In genomic region chr13:23433801-23434200, GRCm38 (mm10) we compare ENCODE assay signal across 12 mouse cellular contexts. TPM values are rescaled to one million over a fixed set of nuclear protein-coding genes. Genes with fewer than 3 reads are reported as not detected.
A peak's percentile ranks its signal among the peaks of the same experiment; 100 is the strongest.
DNase-seq lines count a peak whose midpoint lies in the region; ATAC-seq and TF ChIP-seq lines count a peak whose summit lies in the region.
"Had no signal": no experiment of that assay in that cellular context is flagged by ENCODE, and none has a peak within 500 bp of the region (broad histone marks: within the 10 kb centered on the region; RNA-seq: fewer than 3 reads in every experiment).

No protein-coding gene starts in this region.

- TF ChIP-seq RAD21 in CH12.LX (IDR thresholded peaks at IDR 0.05; ENCODE audit: low read depth, low read length) (no peak), MEL (IDR thresholded peaks at IDR 0.05; ENCODE audit: low read depth, low read length) (no peak)

- TF ChIP-seq POLR2A in CH12.LX (IDR thresholded peaks at IDR 0.05; ENCODE audit: low read depth, low read length) (no peak), MEL (IDR thresholded peaks at IDR 0.05; ENCODE audit: control insufficient read depth in 1 of 2, insufficient read depth in 1 of 2, low read depth in 1 of 2, low read length in 2 of 2, poor library complexity in 1 of 2) (no peak)

- H3K27me3 ChIP-seq in intestine, postnatal 0 days (replicated peaks; ENCODE audit: control insufficient read depth, insufficient read depth, low read length), result no peaks in the 10 kb centered on the region
- H3K27me3 ChIP-seq in intestine, embryonic 15.5 days (replicated peaks), result no peaks in the 10 kb centered on the region
- H3K27me3 ChIP-seq in CH12.LX (replicated peaks) (no peaks in the 10 kb centered on the region), MEL (ENCODE audit: control insufficient read depth in 1 of 2, insufficient read depth in 2 of 2, low read length in 2 of 2) (no peaks in the 10 kb centered on the region)
- no peaks in the 10 kb centered on the region for H3K27me3 ChIP-seq in limb, embryonic 12.5 days
- H3K27me3 ChIP-seq: midbrain, embryonic 12.5 days; Patski had no signal

- WGBS in intestine, postnatal 0 days, result 65% methylated on average over 5 of the region's 5 CpGs
- 64% methylated on average over 5 of the region's 5 CpGs for WGBS in intestine, embryonic 15.5 days
- WGBS in limb, embryonic 12.5 days, result 58% methylated on average over 5 of the region's 5 CpGs

- no peaks in the 10 kb centered on the region for H3K36me3 ChIP-seq in intestine, postnatal 0 days (ENCODE audit: control insufficient read depth, insufficient read depth)
- H3K36me3 ChIP-seq in intestine, embryonic 15.5 days, result no peaks in the 10 kb centered on the region
- H3K36me3 ChIP-seq in CH12.LX (replicated peaks in 1 of 2; ENCODE audit: control insufficient read depth in 1 of 2, insufficient read depth in 1 of 2, low read length in 1 of 2) (no peaks in the 10 kb centered on the region), MEL (ENCODE audit: control insufficient read depth in 1 of 2, insufficient read depth in 2 of 2, low read length in 2 of 2) (peaks cover 0 to 4% of the 10 kb centered on the region in 2 experiments; a peak in 1 of 4 replicates)
- H3K36me3 ChIP-seq in limb, embryonic 12.5 days, result no peaks in the 10 kb centered on the region
- H3K36me3 ChIP-seq: midbrain, embryonic 12.5 days had no signal

- H3K79me2 ChIP-seq in CH12.LX (replicated peaks; ENCODE audit: control insufficient read depth, extremely low read depth, insufficient read depth, poor library complexity, severe bottlenecking), result peaks cover 3% of the 10 kb centered on the region; the same call in 1 of the 2 replicates
- no peaks in the 10 kb centered on the region; the same call in 1 of the 2 replicates for H3K79me2 ChIP-seq in MEL (ENCODE audit: control insufficient read depth, insufficient read depth, low read length, poor library complexity)

- DNase-seq in CH12.LX (ENCODE audit: extremely low read depth), result no peak
- peak; percentile 54 for DNase-seq in MEL (ENCODE audit: low read depth, low spot score)
- DNase-seq in cerebellum, adult 8-10 months, result no peak
- no peak for DNase-seq in thymus, postnatal 4 days
- DNase-seq: cerebellum, postnatal 10 days; kidney, adult 18-20 months had no signal

- TF ChIP-seq EP300 in CH12.LX (IDR thresholded peaks at IDR 0.05; ENCODE audit: low read length), result no peak
- no peak for TF ChIP-seq EP300 in MEL (IDR thresholded peaks at IDR 0.05; ENCODE audit: low read depth in 1 of 2, low read length in 2 of 2)

- no peak overlapping the region for H3K9ac ChIP-seq in intestine, postnatal 0 days (ENCODE audit: low read depth, low read length)
- H3K9ac ChIP-seq in intestine, embryonic 15.5 days, result no peak overlapping the region
- peak overlapping the region; percentile 71 for H3K9ac ChIP-seq in CH12.LX (ENCODE audit: insufficient read depth, low read depth)
- H3K9ac ChIP-seq in MEL (ENCODE audit: control insufficient read depth, low read depth, low read length, poor library complexity, severe bottlenecking), result peak overlapping the region; percentile 70
- no peak overlapping the region for H3K9ac ChIP-seq in limb, embryonic 12.5 days (replicated peaks)
- H3K9ac ChIP-seq: midbrain, embryonic 12.5 days had no signal

- H3K4me2 ChIP-seq in intestine, postnatal 0 days (replicated peaks; ENCODE audit: low read depth), result peak overlapping the region; percentile 71; the same call in 1 of the 2 replicates
- H3K4me2 ChIP-seq in intestine, embryonic 15.5 days (replicated peaks), result no peak overlapping the region
- H3K4me2 ChIP-seq in CH12.LX (ENCODE audit: insufficient read depth, low read depth, poor library complexity, severe bottlenecking), result peak overlapping the region; percentile 100
- peak overlapping the region; percentile 26 for H3K4me2 ChIP-seq in limb, embryonic 12.5 days

- TF ChIP-seq CTCF in intestine, postnatal 0 days (IDR thresholded peaks at IDR 0.05; ENCODE audit: low read depth), result no peak
- TF ChIP-seq CTCF in CH12.LX (conservative IDR thresholded peaks at IDR 0.05 in 1 of 2, IDR thresholded peaks at IDR 0.05 in 1 of 2; ENCODE audit: low read depth in 2 of 2, low read length in 2 of 2) (no peak), MEL (IDR thresholded peaks at IDR 0.05 in 2 of 3, conservative IDR thresholded peaks at IDR 0.05 in 1 of 3; ENCODE audit: control insufficient read depth in 1 of 3, insufficient read depth in 1 of 3, low read depth in 2 of 3, low read length in 3 of 3, poor library complexity in 1 of 3, severe bottlenecking in 1 of 3) (no peak)

- no peak for ATAC-seq in intestine, postnatal 0 days
- ATAC-seq in intestine, embryonic 15.5 days, result no peak
- no peak for ATAC-seq in limb, embryonic 12.5 days (ENCODE audit: insufficient number of reproducible peaks, insufficient read depth, low FRiP score, low TSS enrichment, low read depth)
- ATAC-seq: Patski had no signal

- in situ Hi-C loops in CH12.LX (cut with MboI; ENCODE audit: low pct_ligation_motif_present, low pct_unique_long_range_greater_than_20kb, low sequenced_read_pairs), result loop anchor here (5.0 to 25.0 kb wide), 4 partner anchors 88 to 1572 kb away; partner anchors contain the start of gene Zfp184

- no peaks in the 10 kb centered on the region for H3K4me1 ChIP-seq in intestine, postnatal 0 days (replicated peaks; ENCODE audit: control insufficient read depth, insufficient read depth, low read length)
- 0 out of 2 replicates have a peak, but pooled peaks cover 2% of the 10 kb centered on the region for H3K4me1 ChIP-seq in intestine, embryonic 15.5 days (replicated peaks)
- peaks cover 0 to 9% of the 10 kb centered on the region in 2 experiments; a peak in 2 of 4 replicates for H3K4me1 ChIP-seq in CH12.LX (ENCODE audit: control insufficient read depth in 1 of 2, insufficient read depth in 2 of 2)
- no peaks in the 10 kb centered on the region; a peak in 2 of 4 replicates for H3K4me1 ChIP-seq in MEL (ENCODE audit: control insufficient read depth in 1 of 2, insufficient read depth in 2 of 2, low read length in 2 of 2)
- H3K4me1 ChIP-seq in limb, embryonic 12.5 days (replicated peaks), result peaks cover 15% of the 10 kb centered on the region; the same call in 1 of the 2 replicates

- H3K9me3 ChIP-seq in intestine, postnatal 0 days (ENCODE audit: control insufficient read depth), result no peaks in the 10 kb centered on the region
- H3K9me3 ChIP-seq in intestine, embryonic 15.5 days, result no peaks in the 10 kb centered on the region
- no peaks in the 10 kb centered on the region for H3K9me3 ChIP-seq in CH12.LX (replicated peaks; ENCODE audit: low read length)
- no peaks in the 10 kb centered on the region for H3K9me3 ChIP-seq in MEL (replicated peaks; ENCODE audit: insufficient read depth, low read length)
- no peaks in the 10 kb centered on the region for H3K9me3 ChIP-seq in limb, embryonic 12.5 days
- H3K9me3 ChIP-seq: midbrain, embryonic 12.5 days had no signal

- H3K27ac ChIP-seq in intestine, postnatal 0 days (ENCODE audit: low read depth, low read length), result no peak overlapping the region
- H3K27ac ChIP-seq in intestine, embryonic 15.5 days, result no peak overlapping the region
- H3K27ac ChIP-seq in CH12.LX (ENCODE audit: insufficient read depth, low read depth), result no peak overlapping the region
- no peak overlapping the region for H3K27ac ChIP-seq in MEL (ENCODE audit: control insufficient read depth, low read depth, low read length)
- H3K27ac ChIP-seq in limb, embryonic 12.5 days, result no peak overlapping the region

- H3K4me3 ChIP-seq in intestine, postnatal 0 days (ENCODE audit: low read depth, low read length), result no peak overlapping the region
- no peak overlapping the region for H3K4me3 ChIP-seq in intestine, embryonic 15.5 days (replicated peaks)
- peak overlapping the region; percentile 44 to 59 (median 46) for H3K4me3 ChIP-seq in CH12.LX (replicated peaks in 1 of 3; ENCODE audit: low read depth in 2 of 3, low read length in 2 of 3, poor library complexity in 1 of 3)
- peak overlapping the region; percentile 62 to 65 for H3K4me3 ChIP-seq in MEL (ENCODE audit: control insufficient read depth in 1 of 2, insufficient read depth in 1 of 2, low read depth in 2 of 2, low read length in 2 of 2)
- no peak overlapping the region for H3K4me3 ChIP-seq in limb, embryonic 12.5 days (replicated peaks)

- dilution Hi-C loops in CH12.LX (cut with MboI; ENCODE audit: extremely low pct_ligation_motif_present, extremely low pct_unique_long_range_greater_than_20kb, low sequenced_read_pairs), result no loop called here

RNA-seq across cellular contexts. Expression of gene Abt1, which starts 10.1 kb away (rescaled TPM):
- polyA plus RNA-seq in intestine, postnatal 0 days (2015; fragmentation: Nextera tagmentation; extraction: Ambion mirVana), result 5.1 and 5.6 TPM in 2 replicates
- polyA plus RNA-seq in intestine, embryonic 15.5 days (2015; fragmentation: Nextera tagmentation; extraction: Ambion mirVana), result 11.2 TPM in 2 replicates
- total RNA-seq in CH12.LX (2012; rRNA removed) (10.1 and 13.1 TPM in 2 replicates), CH12.LX (2014; rRNA removed) (14.4 and 15.4 TPM in 2 replicates), MEL (2012; rRNA removed) (12.5 and 16.2 TPM in 2 replicates)
- polyA plus RNA-seq in CH12.LX (2012; ENCODE audit: insufficient read length, low read depth) (11.7 and 12.9 TPM in 2 replicates), MEL (2012; ENCODE audit: insufficient read depth in 1 of 2, insufficient read length in 2 of 2, low read depth in 1 of 2, low replicate concordance in 2 of 2, missing spikeins in 1 of 2) (10 to 100 TPM in 1 of 2 experiments, not detected in 1; 14.2 TPM)
- polyA plus RNA-seq in limb, embryonic 12.5 days (2016; fragmentation: Nextera tagmentation; extraction: Ambion mirVana), result 14.4 and 15.2 TPM in 2 replicates

RNA-seq across cellular contexts. Expression of gene Btn1a1, which starts 31.9 kb away (rescaled TPM):
- polyA plus RNA-seq in intestine, postnatal 0 days (2015; fragmentation: Nextera tagmentation; extraction: Ambion mirVana), result not detected in 2 replicates
- polyA plus RNA-seq in intestine, embryonic 15.5 days (2015; fragmentation: Nextera tagmentation; extraction: Ambion mirVana), result 0.08 and 0.11 TPM in 2 replicates
- 0.38 and 0.51 TPM in 2 replicates for total RNA-seq in CH12.LX (2012; rRNA removed)
- total RNA-seq in CH12.LX (2014; rRNA removed), result 0.20 TPM in 2 replicates
- 0.08 and 0.21 TPM in 2 replicates for polyA plus RNA-seq in CH12.LX (2012; ENCODE audit: insufficient read length, low read depth)
- total RNA-seq in MEL (2012; rRNA removed), result 0.07 TPM in 1 of 2 replicates, not detected in the other
- under 1 TPM in 1 of 2 experiments, not detected in 1; 0.25 TPM for polyA plus RNA-seq in MEL (2012; ENCODE audit: insufficient read depth in 1 of 2, insufficient read length in 2 of 2, low read depth in 1 of 2, low replicate concordance in 2 of 2, missing spikeins in 1 of 2)
- 0.10 and 0.12 TPM in 2 replicates for polyA plus RNA-seq in limb, embryonic 12.5 days (2016; fragmentation: Nextera tagmentation; extraction: Ambion mirVana)
- total RNA-seq: left cerebral cortex, postnatal 36 days had no signal
- polyA plus RNA-seq: midbrain, embryonic 12.5 days had no signal

RNA-seq across cellular contexts. Expression of gene Btn2a2, which starts 54.9 kb away (rescaled TPM):
- polyA plus RNA-seq in intestine, postnatal 0 days (2015; fragmentation: Nextera tagmentation; extraction: Ambion mirVana), result not detected in 2 replicates
- polyA plus RNA-seq in intestine, embryonic 15.5 days (2015; fragmentation: Nextera tagmentation; extraction: Ambion mirVana), result 0.16 and 0.23 TPM in 2 replicates
- total RNA-seq in CH12.LX (2012; rRNA removed), result 1.1 and 1.3 TPM in 2 replicates
- total RNA-seq in CH12.LX (2014; rRNA removed), result 1.2 and 1.3 TPM in 2 replicates
- polyA plus RNA-seq in CH12.LX (2012; ENCODE audit: insufficient read length, low read depth), result 2.1 and 2.8 TPM in 2 replicates
- total RNA-seq in MEL (2012; rRNA removed), result not detected in 2 replicates
- polyA plus RNA-seq in MEL (2012; ENCODE audit: insufficient read depth in 1 of 2, insufficient read length in 2 of 2, low read depth in 1 of 2, low replicate concordance in 2 of 2, missing spikeins in 1 of 2), result not detected
- 1.8 and 1.9 TPM in 2 replicates for polyA plus RNA-seq in limb, embryonic 12.5 days (2016; fragmentation: Nextera tagmentation; extraction: Ambion mirVana)

Comparison
In these comparisons a context has a peak if more than half of its experiments do, and no peak if none do; other contexts are left out.
1. H3K4me3 ChIP-seq: peak in CH12.LX (3 of 3) and MEL (2 of 2); none in intestine, postnatal 0 days (single experiment), intestine, embryonic 15.5 days (single experiment) and limb, embryonic 12.5 days (single experiment).
2. H3K9ac ChIP-seq: peak in CH12.LX (single experiment) and MEL (single experiment); none in intestine, postnatal 0 days (single experiment), intestine, embryonic 15.5 days (single experiment) and limb, embryonic 12.5 days (single experiment).